Mouse (Mus musculus): Measurements from ENCODE around the gene Clpp. TPM values are rescaled to one million over a fixed set of nuclear protein-coding genes. Genes with fewer than 3 reads are reported as not detected.

Clpp gene
- polyA plus RNA-seq, 1 experiment from 2014 or later: 136 TPM

- Histone ChIP-seq H3K9me3 (replicated peaks) (no peaks in the 10 kb centered on the region), H3K4me1 (peaks cover 10% of the 10 kb centered on the region), H3K4me3 (replicated peaks) (peak overlapping the region; percentile 87), H3K36me3 (peaks cover 22% of the 10 kb centered on the region), H3K27ac (replicated peaks) (no peak overlapping the region), H3K27me3 (no peaks in the 10 kb centered on the region), H3K9ac (peak overlapping the region; percentile 69; the same call in 1 of the 2 replicates), H3K4me2 (replicated peaks) (peak overlapping the region; percentile 74)
- 55% methylated on average over 7 of the region's 7 CpGs for WGBS
- ATAC-seq (ENCODE audit: insufficient number of reproducible peaks, low FRiP score, low TSS enrichment, low read depth): no peak
Measured at GRCm38 (mm10) chr17:56988921-56989430, 1.1 kb upstream of the Clpp start.

GRCm38 (mm10) chr17:56989467-56990114 is 514 bp upstream of the Clpp start:
- Histone ChIP-seq H3K4me2 (replicated peaks) (peak overlapping the region; percentile 74), H3K4me3 (replicated peaks) (peak overlapping the region; percentile 87), H3K27me3 (no peaks in the 10 kb centered on the region), H3K4me1 (peaks cover 10% of the 10 kb centered on the region), H3K27ac (replicated peaks) (peak overlapping the region; percentile 80), H3K36me3 (peaks cover 29% of the 10 kb centered on the region), H3K9me3 (replicated peaks) (no peaks in the 10 kb centered on the region), H3K9ac (peak overlapping the region; percentile 69)
- ATAC-seq (ENCODE audit: insufficient number of reproducible peaks, low FRiP score, low TSS enrichment, low read depth): peak; percentile 89
- 2% methylated on average over 25 of the region's 25 CpGs for WGBS

- no peak for ATAC-seq (ENCODE audit: insufficient number of reproducible peaks, low FRiP score, low TSS enrichment, low read depth)
- Histone ChIP-seq H3K4me2 (replicated peaks) (peak overlapping the region; percentile 74), H3K27ac (replicated peaks) (no peak overlapping the region), H3K4me1 (peaks cover 10% of the 10 kb centered on the region), H3K27me3 (no peaks in the 10 kb centered on the region), H3K9ac (peak overlapping the region; percentile 69), H3K9me3 (replicated peaks) (no peaks in the 10 kb centered on the region), H3K36me3 (peaks cover 42% of the 10 kb centered on the region), H3K4me3 (replicated peaks) (peak overlapping the region; percentile 87)
- WGBS: 60% methylated on average over 2 of the region's 2 CpGs
Measured at GRCm38 (mm10) chr17:56990966-56991365, 861 bp downstream of the Clpp start.

GRCm38 (mm10) chr17:56995046-56995445 is 4.9 kb downstream of the Clpp start:
- no peak overlapping the region for H3K4me3 ChIP-seq (replicated peaks)
- H3K9ac ChIP-seq: no peak overlapping the region
- peaks cover 64% of the 10 kb centered on the region for H3K36me3 ChIP-seq
- H3K27me3 ChIP-seq: no peaks in the 10 kb centered on the region
- no peak for ATAC-seq (ENCODE audit: insufficient number of reproducible peaks, low FRiP score, low TSS enrichment, low read depth)
- no peak overlapping the region for H3K4me2 ChIP-seq (replicated peaks)
- H3K9me3 ChIP-seq (replicated peaks): no peaks in the 10 kb centered on the region
- H3K4me1 ChIP-seq: peaks cover 24% of the 10 kb centered on the region
- WGBS: 83% methylated on average over 8 of the region's 8 CpGs
- no peak overlapping the region for H3K27ac ChIP-seq (replicated peaks)

- ATAC-seq (ENCODE audit: insufficient number of reproducible peaks, low FRiP score, low TSS enrichment, low read depth): no peak
- Histone ChIP-seq H3K4me2 (replicated peaks) (peak overlapping the region; percentile 74; the same call in 1 of the 2 replicates), H3K9ac (no peak overlapping the region), H3K4me1 (peaks cover 17% of the 10 kb centered on the region), H3K9me3 (replicated peaks) (no peaks in the 10 kb centered on the region), H3K36me3 (peaks cover 72% of the 10 kb centered on the region), H3K27ac (replicated peaks) (no peak overlapping the region), H3K4me3 (replicated peaks) (peak overlapping the region; percentile 90), H3K27me3 (no peaks in the 10 kb centered on the region)
- WGBS: 69% methylated on average over 2 of the region's 2 CpGs
Measured at GRCm38 (mm10) chr17:56996506-56996905, 6.4 kb downstream of the Clpp start.

- WGBS: under 1% methylated on average over 38 of the region's 38 CpGs
- Histone ChIP-seq H3K4me2 (replicated peaks) (peak within 1 kb of the TSS; percentile 74), H3K9me3 (replicated peaks) (no peaks in the 10 kb centered on the region), H3K36me3 (peaks cover 68% of the 10 kb centered on the region), H3K27me3 (no peaks in the 10 kb centered on the region), H3K4me3 (replicated peaks) (peak within 1 kb of the TSS; percentile 90), H3K4me1 (peaks cover 17% of the 10 kb centered on the region), H3K27ac (replicated peaks) (peak within 1 kb of the TSS; percentile 83), H3K9ac (peak within 1 kb of the TSS; percentile 50)
- ATAC-seq (ENCODE audit: insufficient number of reproducible peaks, low FRiP score, low TSS enrichment, low read depth): peak; percentile 98
Measured at GRCm38 (mm10) chr17:56997029-56997667, 7.0 kb downstream of the Clpp start, which contains the start of gene Alkbh7. Alkbh7 (plus strand) TSS chr17:56997339.

- Histone ChIP-seq H3K4me3 (replicated peaks) (no peak overlapping the region), H3K4me1 (peaks cover 17% of the 10 kb centered on the region), H3K27me3 (no peaks in the 10 kb centered on the region), H3K36me3 (peaks cover 66% of the 10 kb centered on the region), H3K27ac (replicated peaks) (no peak overlapping the region), H3K9me3 (replicated peaks) (no peaks in the 10 kb centered on the region), H3K9ac (no peak overlapping the region), H3K4me2 (replicated peaks) (no peak overlapping the region)
- 90% methylated on average over 9 of the region's 9 CpGs for WGBS
- no peak for ATAC-seq (ENCODE audit: insufficient number of reproducible peaks, low FRiP score, low TSS enrichment, low read depth)
Measured at GRCm38 (mm10) chr17:56999414-56999813, 9.3 kb downstream of the Clpp start.

GRCm38 (mm10) chr17:56999968-57000609 is 10.0 kb downstream of the Clpp start, which contains the start of gene Pspn:
Pspn (minus strand) TSS chr17:57000018.
- Histone ChIP-seq H3K4me3 (replicated peaks) (no peak within 1 kb of the TSS), H3K4me2 (replicated peaks) (no peak within 1 kb of the TSS), H3K27ac (replicated peaks) (no peak within 1 kb of the TSS), H3K9me3 (replicated peaks) (no peaks in the 10 kb centered on the region), H3K4me1 (peaks cover 17% of the 10 kb centered on the region), H3K36me3 (peaks cover 64% of the 10 kb centered on the region), H3K9ac (no peak within 1 kb of the TSS), H3K27me3 (no peaks in the 10 kb centered on the region)
- ATAC-seq (ENCODE audit: insufficient number of reproducible peaks, low FRiP score, low TSS enrichment, low read depth): no peak
- WGBS: 87% methylated on average over 9 of the region's 9 CpGs

- no peak overlapping the region for H3K4me2 ChIP-seq (replicated peaks)
- peaks cover 17% of the 10 kb centered on the region for H3K4me1 ChIP-seq
- WGBS: 73% methylated on average over 8 of the region's 8 CpGs
- no peak overlapping the region for H3K4me3 ChIP-seq (replicated peaks)
- no peak overlapping the region for H3K27ac ChIP-seq (replicated peaks)
- no peak overlapping the region for H3K9ac ChIP-seq
- no peaks in the 10 kb centered on the region for H3K9me3 ChIP-seq (replicated peaks)
- no peak for ATAC-seq (ENCODE audit: insufficient number of reproducible peaks, low FRiP score, low TSS enrichment, low read depth)
- no peaks in the 10 kb centered on the region for H3K27me3 ChIP-seq
- H3K36me3 ChIP-seq: peaks cover 64% of the 10 kb centered on the region
Measured at GRCm38 (mm10) chr17:57001228-57001627, 11.1 kb downstream of the Clpp start.

- peaks cover 81% of the 10 kb centered on the region for H3K36me3 ChIP-seq
- 87% methylated on average over 7 of the region's 7 CpGs for whole genome bisulfite sequencing
- no peaks in the 10 kb centered on the region for H3K9me3 ChIP-seq (replicated peaks)
- no peak for ATAC-seq (ENCODE audit: insufficient number of reproducible peaks, low FRiP score, low TSS enrichment, low read depth)
- no peak overlapping the region for H3K27ac ChIP-seq (replicated peaks)
- peaks cover 4% of the 10 kb centered on the region; the same call in 1 of the 2 replicates for H3K4me1 ChIP-seq
- H3K4me3 ChIP-seq (replicated peaks): no peak overlapping the region
- no peak overlapping the region for H3K4me2 ChIP-seq (replicated peaks)
- no peaks in the 10 kb centered on the region for H3K27me3 ChIP-seq
- no peak overlapping the region for H3K9ac ChIP-seq
Measured at GRCm38 (mm10) chr17:57003994-57004393, 13.9 kb downstream of the Clpp start.
